Mouse (Mus musculus): ENCODE results near the gene Ybx3. TPM values are rescaled to one million over a fixed set of nuclear protein-coding genes. Genes with fewer than 3 reads are reported as not detected.

Gene Ybx3
- polyA plus RNA-seq, 1 experiment: 154 TPM

- H3K4me1 ChIP-seq (ENCODE audit: control insufficient read depth, insufficient read depth, insufficient read length, low read length): peaks cover 5% of the 10 kb centered on the region
- H3K4me3 ChIP-seq (ENCODE audit: insufficient read depth, low read depth, low read length): no peak overlapping the region
- H3K27ac ChIP-seq (replicated peaks; ENCODE audit: low read depth, low read length): no peak overlapping the region
Observed at GRCm38 (mm10) chr6:131369866-131370616, 18.2 kb downstream of the Ybx3 start.

- Histone ChIP-seq H3K27ac (replicated peaks; ENCODE audit: low read depth, low read length) (no peak overlapping the region), H3K4me1 (ENCODE audit: control insufficient read depth, insufficient read depth, insufficient read length, low read length) (peaks cover 5% of the 10 kb centered on the region; the same call in 1 of the 2 replicates), H3K4me3 (ENCODE audit: insufficient read depth, low read depth, low read length) (no peak overlapping the region)
Observed at GRCm38 (mm10) chr6:131367101-131367500, 21.2 kb downstream of the Ybx3 start.

DNA sequence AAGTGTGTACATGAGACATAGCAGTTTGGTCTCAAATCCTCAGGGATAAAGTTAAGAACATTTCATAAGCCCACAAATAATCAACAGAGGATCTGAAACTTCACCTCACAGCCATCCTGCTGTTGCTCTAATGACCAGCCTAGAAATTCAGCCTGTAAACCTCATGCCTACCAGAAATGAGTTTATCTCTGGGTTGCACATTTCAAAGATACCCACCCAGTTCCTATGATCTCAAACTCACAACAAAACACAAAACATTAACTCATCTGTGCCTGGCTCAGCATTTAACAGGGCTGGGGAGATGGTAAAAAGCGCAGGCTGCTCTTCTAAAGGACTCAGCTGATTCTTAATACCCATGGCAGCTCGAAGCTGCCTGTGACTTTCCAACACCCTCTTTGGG is 23.9 kb downstream of the Ybx3 start:
- no peak overlapping the region for H3K27ac ChIP-seq (replicated peaks; ENCODE audit: low read depth, low read length)
- H3K4me1 ChIP-seq (ENCODE audit: control insufficient read depth, insufficient read depth, insufficient read length, low read length): no peaks in the 10 kb centered on the region
- H3K4me3 ChIP-seq (ENCODE audit: insufficient read depth, low read depth, low read length): no peak overlapping the region

- Histone ChIP-seq H3K27ac (replicated peaks; ENCODE audit: low read depth, low read length) (no peak overlapping the region), H3K4me3 (ENCODE audit: insufficient read depth, low read depth, low read length) (no peak overlapping the region)
Observed at GRCm38 (mm10) chr6:131362987-131363765, 25.1 kb downstream of the Ybx3 start.

DNA sequence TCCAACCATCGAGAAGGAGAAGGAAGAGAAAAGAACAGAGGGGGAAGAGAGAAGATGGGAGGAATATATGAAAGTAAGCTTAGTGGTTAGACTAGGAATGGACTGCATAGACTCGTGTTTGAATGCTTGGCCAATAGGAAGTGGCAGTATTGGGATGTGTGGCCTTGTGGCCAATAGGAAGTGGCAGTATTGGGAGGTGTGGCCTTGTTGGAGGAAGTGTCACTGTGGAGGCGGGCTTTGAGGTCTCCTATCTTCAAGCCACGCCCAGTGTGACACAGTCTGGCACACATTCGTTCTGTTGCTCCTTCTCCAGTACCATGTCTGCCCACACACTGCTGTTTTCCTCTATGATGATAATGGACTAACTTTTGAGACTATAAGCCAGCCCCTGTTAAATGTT is 27.6 kb downstream of the Ybx3 start:
- H3K27ac ChIP-seq (replicated peaks; ENCODE audit: low read depth, low read length): no peak overlapping the region
- no peaks in the 10 kb centered on the region for H3K4me1 ChIP-seq (ENCODE audit: control insufficient read depth, insufficient read depth, insufficient read length, low read length)
- H3K4me3 ChIP-seq (ENCODE audit: insufficient read depth, low read depth, low read length): no peak overlapping the region

More at GRCm38 (mm10) chr6:131362987-131363765, 25.1 kb downstream of the Ybx3 start:
- H3K4me1 ChIP-seq (ENCODE audit: control insufficient read depth, insufficient read depth, insufficient read length, low read length): no peaks in the 10 kb centered on the region

DNA sequence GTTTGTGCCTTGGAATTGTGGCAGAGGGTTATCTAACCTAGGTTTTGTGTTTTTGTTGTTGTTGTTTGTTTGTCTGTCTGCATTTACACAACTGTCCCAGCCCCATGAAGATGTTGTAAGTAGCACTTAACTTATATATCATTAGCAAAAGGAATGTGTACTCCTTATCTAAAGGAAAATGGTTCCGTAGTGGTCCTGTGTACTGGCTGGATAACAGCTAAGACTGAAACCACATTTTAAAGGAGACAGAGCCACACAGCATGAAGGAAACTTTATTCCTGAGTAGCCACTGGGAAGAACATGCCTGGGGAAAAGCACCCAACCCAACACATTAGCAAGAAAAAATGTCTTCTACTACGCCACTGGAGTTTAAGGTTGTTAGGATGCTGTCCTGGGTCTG is 28.7 kb downstream of the Ybx3 start:
- Histone ChIP-seq H3K4me3 (ENCODE audit: insufficient read depth, low read depth, low read length) (no peak overlapping the region), H3K27ac (replicated peaks; ENCODE audit: low read depth, low read length) (no peak overlapping the region)

DNA sequence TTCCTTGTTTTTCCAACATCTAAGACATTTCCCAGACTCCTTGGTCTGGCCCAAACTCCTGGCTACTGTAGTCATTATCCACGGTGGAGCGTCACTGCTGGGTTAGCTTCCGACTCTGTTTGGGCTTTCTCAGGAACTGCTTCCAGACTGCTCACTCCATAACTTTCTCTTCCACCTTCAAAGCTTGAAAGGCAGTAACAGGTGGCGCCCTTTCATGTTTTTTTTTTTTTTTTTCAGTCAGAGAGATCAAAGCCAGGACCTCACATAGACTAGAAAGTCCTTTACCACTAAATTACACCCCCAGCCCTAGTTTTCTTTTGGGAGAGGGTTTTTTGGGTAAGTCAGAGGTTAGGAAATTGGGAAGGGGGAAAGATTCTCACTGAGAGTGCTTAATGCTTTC is 33.4 kb downstream of the Ybx3 start:
- Histone ChIP-seq H3K27ac (replicated peaks; ENCODE audit: low read depth, low read length) (no peak overlapping the region), H3K4me3 (ENCODE audit: insufficient read depth, low read depth, low read length) (no peak overlapping the region), H3K4me1 (ENCODE audit: control insufficient read depth, insufficient read depth, insufficient read length, low read length) (no peaks in the 10 kb centered on the region)

More for the DNA sequence above, 28.7 kb downstream of the Ybx3 start:
- H3K4me1 ChIP-seq (ENCODE audit: control insufficient read depth, insufficient read depth, insufficient read length, low read length): no peaks in the 10 kb centered on the region

GRCm38 (mm10) chr6:131353352-131353919 is 34.8 kb downstream of the Ybx3 start, which contains the start of gene Styk1:
TSS of gene Styk1 (minus strand) at chr6:131353597.
- H3K27ac ChIP-seq (replicated peaks; ENCODE audit: low read depth, low read length): no peak within 1 kb of the TSS
- no peaks in the 10 kb centered on the region for H3K4me1 ChIP-seq (ENCODE audit: control insufficient read depth, insufficient read depth, insufficient read length, low read length)
- H3K4me3 ChIP-seq (ENCODE audit: insufficient read depth, low read depth, low read length): peak within 1 kb of the TSS; percentile 22

DNA sequence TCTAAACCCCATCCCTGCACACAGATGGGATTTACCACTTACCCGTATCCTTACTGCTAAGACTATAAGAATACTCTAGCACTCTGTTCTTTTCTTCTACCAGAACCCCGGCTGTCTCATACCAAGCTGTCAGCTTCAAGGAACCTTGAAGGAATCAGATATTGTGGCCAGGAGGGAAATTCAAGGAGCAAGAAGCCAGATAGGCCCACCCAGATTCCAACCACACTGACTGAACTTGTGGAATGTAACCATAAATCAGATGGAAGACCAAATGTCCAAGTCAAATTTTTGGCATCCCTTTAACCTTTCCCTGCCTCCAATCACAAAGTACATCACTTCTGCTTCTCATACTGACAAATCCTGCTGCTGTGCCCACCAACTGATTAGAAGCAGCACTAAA is 41.2 kb downstream of the Ybx3 start:
- Histone ChIP-seq H3K4me3 (ENCODE audit: insufficient read depth, low read depth, low read length) (no peak overlapping the region), H3K27ac (replicated peaks; ENCODE audit: low read depth, low read length) (no peak overlapping the region), H3K4me1 (ENCODE audit: control insufficient read depth, insufficient read depth, insufficient read length, low read length) (no peaks in the 10 kb centered on the region)

GRCm38 (mm10) chr6:131344346-131344745 is 43.9 kb downstream of the Ybx3 start:
- Histone ChIP-seq H3K4me3 (ENCODE audit: insufficient read depth, low read depth, low read length) (no peak overlapping the region), H3K27ac (replicated peaks; ENCODE audit: low read depth, low read length) (no peak overlapping the region), H3K4me1 (ENCODE audit: control insufficient read depth, insufficient read depth, insufficient read length, low read length) (no peaks in the 10 kb centered on the region)

DNA sequence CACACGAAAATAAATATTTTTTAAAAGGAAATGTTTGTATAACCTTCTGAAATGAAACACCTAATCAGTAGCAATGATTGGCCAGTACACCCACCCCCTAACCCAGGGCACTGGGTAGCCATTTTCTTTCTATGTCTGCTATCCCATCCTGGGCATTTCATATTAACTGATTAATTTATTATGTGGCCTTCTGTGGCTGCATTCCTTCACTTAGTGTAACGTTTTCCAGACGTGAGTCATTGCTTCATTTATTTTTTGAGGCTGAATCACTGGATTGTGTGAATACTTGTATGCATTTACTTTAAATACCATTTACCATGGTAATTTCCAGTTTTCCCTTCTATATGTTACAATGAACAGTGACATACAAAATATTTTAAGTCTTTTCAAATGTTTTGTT is 48.2 kb downstream of the Ybx3 start:
- no peak overlapping the region for H3K27ac ChIP-seq (replicated peaks; ENCODE audit: low read depth, low read length)
- H3K4me3 ChIP-seq (ENCODE audit: insufficient read depth, low read depth, low read length): no peak overlapping the region
- no peaks in the 10 kb centered on the region for H3K4me1 ChIP-seq (ENCODE audit: control insufficient read depth, insufficient read depth, insufficient read length, low read length)

- H3K4me1 ChIP-seq (ENCODE audit: control insufficient read depth, insufficient read depth, insufficient read length, low read length): no peaks in the 10 kb centered on the region
- no peak overlapping the region for H3K4me3 ChIP-seq (ENCODE audit: insufficient read depth, low read depth, low read length)
- no peak overlapping the region for H3K27ac ChIP-seq (replicated peaks; ENCODE audit: low read depth, low read length)
Observed at GRCm38 (mm10) chr6:131339309-131339708, 49.0 kb downstream of the Ybx3 start.

GRCm38 (mm10) chr6:131338787-131339186 is 49.5 kb downstream of the Ybx3 start:
- no peak overlapping the region for H3K4me3 ChIP-seq (ENCODE audit: insufficient read depth, low read depth, low read length)

DNA sequence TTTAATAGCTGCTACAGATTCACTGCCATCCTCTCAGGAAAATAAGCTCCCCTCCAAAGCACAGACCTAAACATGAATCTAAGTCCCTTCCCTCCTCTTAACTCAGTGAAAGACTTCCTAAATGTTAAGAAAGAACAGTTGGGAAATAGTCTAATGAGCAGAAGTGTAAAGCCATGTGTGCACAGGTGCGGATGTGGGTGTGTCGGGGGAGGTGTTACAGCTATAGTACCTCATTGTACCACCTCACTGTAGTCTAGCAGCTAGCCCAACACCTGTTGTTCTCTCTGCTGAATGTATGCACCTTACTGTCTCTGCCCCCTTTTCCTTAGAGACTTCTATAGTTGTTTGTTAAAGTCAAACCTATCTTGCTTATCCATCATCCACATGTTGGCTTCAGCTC is 61.2 kb downstream of the Ybx3 start:
- H3K4me3 ChIP-seq (ENCODE audit: insufficient read depth, low read depth, low read length): no peak overlapping the region

More at GRCm38 (mm10) chr6:131338787-131339186, 49.5 kb downstream of the Ybx3 start:
- no peaks in the 10 kb centered on the region for H3K4me1 ChIP-seq (ENCODE audit: control insufficient read depth, insufficient read depth, insufficient read length, low read length)
- no peak overlapping the region for H3K27ac ChIP-seq (replicated peaks; ENCODE audit: low read depth, low read length)

GRCm38 (mm10) chr6:131321854-131322639 is 66.2 kb downstream of the Ybx3 start:
- H3K27ac ChIP-seq (replicated peaks; ENCODE audit: low read depth, low read length): no peak overlapping the region

More for the DNA sequence above, 61.2 kb downstream of the Ybx3 start:
- H3K27ac ChIP-seq (replicated peaks; ENCODE audit: low read depth, low read length): no peak overlapping the region
- H3K4me1 ChIP-seq (ENCODE audit: control insufficient read depth, insufficient read depth, insufficient read length, low read length): no peaks in the 10 kb centered on the region

More at GRCm38 (mm10) chr6:131321854-131322639, 66.2 kb downstream of the Ybx3 start:
- Histone ChIP-seq H3K4me1 (ENCODE audit: control insufficient read depth, insufficient read depth, insufficient read length, low read length) (no peaks in the 10 kb centered on the region), H3K4me3 (ENCODE audit: insufficient read depth, low read depth, low read length) (no peak overlapping the region)
